Mouse (Mus musculus) forebrain, embryonic 12.5 days (tissue): ENCODE data around the gene Lrrc19. TPM values are rescaled to one million over a fixed set of nuclear protein-coding genes. Genes with fewer than 3 reads are reported as not detected.
"Not testable (repeated sequence)": the region's sequence is repeated elsewhere in the genome, so short reads cannot be mapped to it uniquely, and the experiment has no call there.

Experiments used
- ATAC-seq: fragments of 200-750 bp; cut with Nextera tagmentation; 2 replicates; pipeline ENCODE4 v1.8.0; 2017; ENCODE audit warnings: moderate TSS enrichment; ENCODE audit not compliant: low FRiP score
- H3K27ac ChIP-seq: fragments of 300-500 bp; sonication (generic); 2 replicates; pipeline ENCODE4 v1.5.1; 2016; ENCODE audit warnings: mild to moderate bottlenecking
- H3K27me3 ChIP-seq: fragments of 300-500 bp; sonication (generic); 2 replicates; pipeline ENCODE4 v1.6.1; 2016; ENCODE audit warnings: mild to moderate bottlenecking
- H3K36me3 ChIP-seq: fragments of 300-500 bp; sonication (generic); replicated peaks from 2 replicates; pipeline ENCODE4 v1.6.1; 2016; ENCODE audit warnings: mild to moderate bottlenecking
- H3K4me1 ChIP-seq: fragments of 300-500 bp; sonication (generic); 2 replicates; pipeline ENCODE4 v1.6.1; 2016
- H3K4me2 ChIP-seq: fragments of 300-500 bp; sonication (generic); 2 replicates; pipeline ENCODE4 v1.6.1; 2016; ENCODE audit warnings: mild to moderate bottlenecking, moderate library complexity
- H3K4me3 ChIP-seq: fragments of 300-500 bp; sonication (generic); replicated peaks from 2 replicates; pipeline ENCODE4 v1.5.1; 2016; ENCODE audit warnings: mild to moderate bottlenecking
- H3K9ac ChIP-seq: fragments of 300-500 bp; sonication (generic); 2 replicates; pipeline ENCODE4 v1.6.1; 2016; ENCODE audit warnings: mild to moderate bottlenecking
- H3K9me3 ChIP-seq: fragments of 300-500 bp; sonication (generic); 2 replicates; pipeline ENCODE4 v1.6.1; 2016
- WGBS: fragments of 180-500 bp; shearing (Covaris S2); methylation state at CpG from one replicate; pipeline ENCODE4 v1.1.7; 2016; 5-methylcytosine and 5-hydroxymethylcytosine counted together
- polyA plus RNA-seq: library from polyadenylated mRNA; unstranded; fragments of >200 nt; fragmentation: Nextera tagmentation; extraction: Ambion mirVana; gene quantifications from 2 replicates; pipeline ENCODE4 v1.2.1, GENCODE M21; 2016

Gene Lrrc19
- polyA plus RNA-seq = 0.90 and 1.1 TPM in 2 replicates

GRCm38 (mm10) chr4:94649920-94650319 lies at the start of gene Lrrc19:
Gene Lrrc19, minus strand, starts transcription at chr4:94650144.
- no peak within 1 kb of the TSS for H3K4me2 ChIP-seq
- no peak within 1 kb of the TSS for H3K9ac ChIP-seq
- H3K9me3 ChIP-seq = no peaks in the 10 kb centered on the region
- ATAC-seq = no peak
- no peaks in the 10 kb centered on the region for H3K4me1 ChIP-seq
- WGBS = 90% methylated on average over 3 of the region's 3 CpGs
- no peak within 1 kb of the TSS for H3K4me3 ChIP-seq
- H3K36me3 ChIP-seq = peaks cover 13% of the 10 kb centered on the region
- H3K27me3 ChIP-seq = no peaks in the 10 kb centered on the region
- H3K27ac ChIP-seq = no peak within 1 kb of the TSS

GRCm38 (mm10) chr4:94696368-94696767 lies 46.4 kb upstream of the Lrrc19 start:
- peaks cover 11% of the 10 kb centered on the region for H3K36me3 ChIP-seq
- no peak for ATAC-seq
- H3K9ac ChIP-seq = no peak overlapping the region
- H3K4me1 ChIP-seq = no peaks in the 10 kb centered on the region
- 85% methylated on average over 3 of the region's 3 CpGs for WGBS
- no peak overlapping the region for H3K4me2 ChIP-seq
- H3K27me3 ChIP-seq = no peaks in the 10 kb centered on the region
- H3K27ac ChIP-seq = no peak overlapping the region
- H3K4me3 ChIP-seq = no peak overlapping the region
- no peaks in the 10 kb centered on the region for H3K9me3 ChIP-seq

GRCm38 (mm10) chr4:94692175-94692574 lies 42.2 kb upstream of the Lrrc19 start:
- H3K27ac ChIP-seq = no peak overlapping the region
- 93% methylated on average over 2 of the region's 2 CpGs for WGBS
- no peak overlapping the region for H3K9ac ChIP-seq
- ATAC-seq = no peak
- no peaks in the 10 kb centered on the region for H3K27me3 ChIP-seq
- H3K9me3 ChIP-seq = no peaks in the 10 kb centered on the region
- H3K36me3 ChIP-seq = peaks cover 27% of the 10 kb centered on the region
- no peaks in the 10 kb centered on the region for H3K4me1 ChIP-seq
- H3K4me2 ChIP-seq = no peak overlapping the region
- no peak overlapping the region for H3K4me3 ChIP-seq

- no peaks in the 10 kb centered on the region for H3K9me3 ChIP-seq
- H3K36me3 ChIP-seq = peaks cover 32% of the 10 kb centered on the region
- 96% methylated on average over 4 of the region's 4 CpGs for WGBS
- H3K4me1 ChIP-seq = no peaks in the 10 kb centered on the region
- no peak for ATAC-seq
- H3K4me2 ChIP-seq = no peak overlapping the region
- no peak overlapping the region for H3K9ac ChIP-seq
- no peak overlapping the region for H3K27ac ChIP-seq
- no peak overlapping the region for H3K4me3 ChIP-seq
- no peaks in the 10 kb centered on the region for H3K27me3 ChIP-seq
These were observed 41.1 kb upstream of the Lrrc19 start for GRCm38 (mm10) chr4:94691078-94691477.

- H3K4me3 ChIP-seq, H3K27me3 ChIP-seq, ATAC-seq, H3K4me2 ChIP-seq, H3K27ac ChIP-seq, H3K4me1 ChIP-seq, H3K9ac ChIP-seq, H3K9me3 ChIP-seq: not testable (repeated sequence)
- H3K36me3 ChIP-seq = peaks cover 32% of the 10 kb centered on the region
- 80% methylated on average over 2 of the region's 2 CpGs for WGBS
These were observed 39.9 kb upstream of the Lrrc19 start for GRCm38 (mm10) chr4:94689804-94690203.

GRCm38 (mm10) chr4:94683305-94683704 lies 33.4 kb upstream of the Lrrc19 start:
- Histone ChIP-seq H3K9me3 (no peaks in the 10 kb centered on the region), H3K9ac (no peak overlapping the region), H3K36me3 (peaks cover 35% of the 10 kb centered on the region), H3K4me3 (no peak overlapping the region), H3K27me3 (no peaks in the 10 kb centered on the region), H3K27ac (no peak overlapping the region), H3K4me2 (no peak overlapping the region), H3K4me1 (no peaks in the 10 kb centered on the region)
- no peak for ATAC-seq
- 90% methylated on average over 5 of the region's 5 CpGs for WGBS

- Histone ChIP-seq H3K9ac (no peak overlapping the region), H3K4me2 (no peak overlapping the region), H3K36me3 (peaks cover 26% of the 10 kb centered on the region), H3K27me3 (no peaks in the 10 kb centered on the region), H3K4me3 (no peak overlapping the region), H3K27ac (no peak overlapping the region), H3K9me3 (no peaks in the 10 kb centered on the region), H3K4me1 (no peaks in the 10 kb centered on the region)
- 64% methylated on average over 1 of the region's 1 CpGs for WGBS
- no peak for ATAC-seq
These were observed 32.1 kb upstream of the Lrrc19 start for GRCm38 (mm10) chr4:94682029-94682428.

GRCm38 (mm10) chr4:94681181-94681580 lies 31.2 kb upstream of the Lrrc19 start:
- Histone ChIP-seq H3K4me1 (no peaks in the 10 kb centered on the region), H3K4me3 (no peak overlapping the region), H3K27ac (no peak overlapping the region), H3K27me3 (no peaks in the 10 kb centered on the region), H3K9ac (no peak overlapping the region), H3K36me3 (peaks cover 22% of the 10 kb centered on the region), H3K9me3 (no peaks in the 10 kb centered on the region), H3K4me2 (no peak overlapping the region)
- 94% methylated on average over 2 of the region's 2 CpGs for WGBS
- ATAC-seq = no peak

- Histone ChIP-seq H3K27ac (no peak overlapping the region), H3K9ac (no peak overlapping the region), H3K4me2 (no peak overlapping the region), H3K9me3 (no peaks in the 10 kb centered on the region), H3K36me3 (peaks cover 22% of the 10 kb centered on the region), H3K27me3 (no peaks in the 10 kb centered on the region), H3K4me3 (no peak overlapping the region), H3K4me1 (no peaks in the 10 kb centered on the region)
- ATAC-seq = no peak
- 92% methylated on average over 2 of the region's 2 CpGs for WGBS
These were observed 30.7 kb upstream of the Lrrc19 start for GRCm38 (mm10) chr4:94680662-94681061.

GRCm38 (mm10) chr4:94669718-94670117 lies 19.8 kb upstream of the Lrrc19 start:
- Histone ChIP-seq H3K4me2 (no peak overlapping the region), H3K9ac (no peak overlapping the region), H3K4me1 (no peaks in the 10 kb centered on the region), H3K27me3 (no peaks in the 10 kb centered on the region), H3K9me3 (no peaks in the 10 kb centered on the region), H3K27ac (no peak overlapping the region), H3K36me3 (no peaks in the 10 kb centered on the region), H3K4me3 (no peak overlapping the region)
- WGBS = 56% methylated on average over 1 of the region's 1 CpGs
- 0 out of 2 replicates have a peak, but pooled peaks have one; percentile 33 for ATAC-seq

GRCm38 (mm10) chr4:94650426-94651175 lies 657 bp upstream of the Lrrc19 start:
- H3K36me3 ChIP-seq = peaks cover 20% of the 10 kb centered on the region
- H3K4me3 ChIP-seq, H3K27ac ChIP-seq, H3K9me3 ChIP-seq, H3K27me3 ChIP-seq, ATAC-seq, H3K9ac ChIP-seq, H3K4me2 ChIP-seq, H3K4me1 ChIP-seq: not testable (repeated sequence)
- 96% methylated on average over 5 of the region's 5 CpGs for WGBS

GRCm38 (mm10) chr4:94643141-94643540 lies 6.8 kb downstream of the Lrrc19 start:
- no peaks in the 10 kb centered on the region for H3K9me3 ChIP-seq
- no peak for ATAC-seq
- H3K9ac ChIP-seq = no peak overlapping the region
- H3K36me3 ChIP-seq = peaks cover 5% of the 10 kb centered on the region; the same call in 1 of the 2 replicates
- no peaks in the 10 kb centered on the region for H3K27me3 ChIP-seq
- WGBS = 97% methylated on average over 2 of the region's 2 CpGs
- H3K4me2 ChIP-seq = no peak overlapping the region
- no peak overlapping the region for H3K4me3 ChIP-seq
- H3K4me1 ChIP-seq = no peaks in the 10 kb centered on the region
- no peak overlapping the region for H3K27ac ChIP-seq

GRCm38 (mm10) chr4:94620077-94620476 lies 29.9 kb downstream of the Lrrc19 start:
- ATAC-seq = no peak
- H3K4me2 ChIP-seq = no peak overlapping the region
- H3K9me3 ChIP-seq = no peaks in the 10 kb centered on the region
- H3K36me3 ChIP-seq = peaks cover 13% of the 10 kb centered on the region
- no peak overlapping the region for H3K27ac ChIP-seq
- no peaks in the 10 kb centered on the region for H3K27me3 ChIP-seq
- H3K4me3 ChIP-seq = no peak overlapping the region
- H3K9ac ChIP-seq = no peak overlapping the region
- 92% methylated on average over 2 of the region's 2 CpGs for WGBS
- H3K4me1 ChIP-seq = peaks cover 10% of the 10 kb centered on the region
